Comparison of ENCODE assay signal across 10 mouse cellular contexts in genomic region chr8:4247951-4248540, GRCm38 (mm10). TPM values are rescaled to one million over a fixed set of nuclear protein-coding genes. Genes with fewer than 3 reads are reported as not detected.
DNase-seq lines count a peak whose midpoint lies in the region; ATAC-seq and TF ChIP-seq lines count a peak whose summit lies in the region.
"Had no signal": no experiment of that assay in that cellular context is flagged by ENCODE, and none has a peak within 500 bp of the region (broad histone marks: within the 10 kb centered on the region; RNA-seq: fewer than 3 reads in every experiment).

Gene Tgfbr3l, plus strand, starts transcription at chr8:4248214.

- peaks cover 3% of the 10 kb centered on the region; the same call in 1 of the 2 replicates for H3K27me3 ChIP-seq in heart, embryonic 11.5 days (ENCODE audit: control insufficient read depth, insufficient read depth, low read length)
- no peaks in the 10 kb centered on the region for H3K27me3 ChIP-seq in lung, embryonic 14.5 days (ENCODE audit: insufficient read depth, low read length)
- H3K27me3 ChIP-seq in limb, embryonic 10.5 days (ENCODE audit: low read depth, poor library complexity, severe bottlenecking), result 0 out of 2 replicates have a peak, but pooled peaks cover 10% of the 10 kb centered on the region

- no peak for DNase-seq in heart, postnatal 10 days
- DNase-seq in lung, embryonic 14.5 days, result no peak
- DNase-seq in lung, postnatal 36 days, result no peak
- peak; percentile 56 for DNase-seq in adrenal gland, adult 2 months
- no peak for DNase-seq in limb, embryonic 10.5 days (ENCODE audit: low spot score)
- no peak for DNase-seq in right cerebral cortex, adult 18-20 months
- DNase-seq: kidney, postnatal 36 days; lung, postnatal 14 days had no signal

- H3K27ac ChIP-seq in heart, embryonic 11.5 days (ENCODE audit: low read depth, low read length), result no peak within 1 kb of the TSS; the same call in 1 of the 2 replicates
- peak within 1 kb of the TSS; percentile 0; the same call in 1 of the 2 replicates for H3K27ac ChIP-seq in lung, embryonic 14.5 days (ENCODE audit: low read depth)
- peak within 1 kb of the TSS; percentile 59; the same call in 1 of the 2 replicates for H3K27ac ChIP-seq in limb, embryonic 10.5 days

- peaks cover 9% of the 10 kb centered on the region for H3K4me1 ChIP-seq in heart, embryonic 11.5 days (ENCODE audit: control insufficient read depth, insufficient read depth, low read length)
- H3K4me1 ChIP-seq in lung, embryonic 14.5 days (ENCODE audit: insufficient read depth), result 0 out of 2 replicates have a peak, but pooled peaks cover 3% of the 10 kb centered on the region
- H3K4me1 ChIP-seq in limb, embryonic 10.5 days, result peaks cover 24% of the 10 kb centered on the region

- peak within 1 kb of the TSS; percentile 53 for H3K4me2 ChIP-seq in heart, embryonic 11.5 days
- H3K4me2 ChIP-seq in lung, embryonic 14.5 days, result no peak within 1 kb of the TSS

- 83% methylated on average over 15 of the region's 15 CpGs for WGBS in heart, embryonic 11.5 days (ENCODE audit: insufficient replicate concordance)
- 66% methylated on average over 15 of the region's 15 CpGs for WGBS in lung, embryonic 14.5 days
- 84% methylated on average over 15 of the region's 15 CpGs for WGBS in limb, embryonic 10.5 days

- intact Hi-C loops in heart, postnatal 10 days (cut with DNase I), result no loop called here

- TF ChIP-seq CTCF in lung, embryonic 14.5 days (IDR thresholded peaks at IDR 0.05; ENCODE audit: low read depth), result no peak

- H3K9ac ChIP-seq in heart, embryonic 11.5 days (ENCODE audit: low read depth, low read length), result peak within 1 kb of the TSS; percentile 43; the same call in 1 of the 2 replicates
- H3K9ac ChIP-seq in lung, embryonic 14.5 days, result no peak within 1 kb of the TSS

- H3K4me3 ChIP-seq in heart, embryonic 11.5 days (ENCODE audit: low read depth, low read length), result no peak within 1 kb of the TSS
- no peak within 1 kb of the TSS for H3K4me3 ChIP-seq in lung, embryonic 14.5 days (ENCODE audit: low read depth, low read length)
- H3K4me3 ChIP-seq in limb, embryonic 10.5 days, result peak within 1 kb of the TSS; percentile 7; the same call in 1 of the 2 replicates

- peaks cover 28% of the 10 kb centered on the region for H3K36me3 ChIP-seq in heart, embryonic 11.5 days (ENCODE audit: control insufficient read depth, insufficient read depth, low read length)
- H3K36me3 ChIP-seq in lung, embryonic 14.5 days (ENCODE audit: insufficient read depth), result peaks cover 57% of the 10 kb centered on the region
- H3K36me3 ChIP-seq in limb, embryonic 10.5 days, result peaks cover 66% of the 10 kb centered on the region

- ATAC-seq in heart, embryonic 11.5 days (replicated peaks; ENCODE audit: insufficient number of reproducible peaks, low FRiP score, low TSS enrichment), result no peak
- no peak for ATAC-seq in lung, embryonic 14.5 days (ENCODE audit: insufficient read depth)
- no peak for ATAC-seq in CD4-positive, CD25-positive, alpha-beta regulatory T cell, adult 4 months

- H3K9me3 ChIP-seq in heart, embryonic 11.5 days (replicated peaks; ENCODE audit: control insufficient read depth, low read length), result no peaks in the 10 kb centered on the region
- no peaks in the 10 kb centered on the region for H3K9me3 ChIP-seq in lung, embryonic 14.5 days (ENCODE audit: low read depth, low read length)
- no peaks in the 10 kb centered on the region for H3K9me3 ChIP-seq in limb, embryonic 10.5 days (replicated peaks)

RNA-seq across cellular contexts. Expression of gene Tgfbr3l, which starts in this region (rescaled TPM):
- polyA plus RNA-seq in heart, embryonic 11.5 days (2014; fragmentation: Nextera tagmentation; extraction: Ambion mirVana), result 2.5 and 2.9 TPM in 2 replicates
- 1 to 10 TPM; 4.5 to 6.7 TPM for total RNA-seq in heart, postnatal 10 days (2021)
- polyA plus RNA-seq in lung, embryonic 14.5 days (2014; fragmentation: Nextera tagmentation; extraction: Ambion mirVana), result 2.0 and 3.2 TPM in 2 replicates
- 10 to 100 TPM in 1 of 2 experiments, 1 to 10 TPM in 1; 8.2 to 11.4 TPM for total RNA-seq in adrenal gland, adult 2 months (2021)
- 207 and 268 TPM in 2 replicates for polyA plus RNA-seq in adrenal gland, adult 2 months (2012; rRNA removed)
- polyA plus RNA-seq in limb, embryonic 10.5 days (2016; fragmentation: Nextera tagmentation; extraction: Ambion mirVana), result 2.8 and 3.3 TPM in 2 replicates
- polyA plus RNA-seq in CD4-positive, CD25-positive, alpha-beta regulatory T cell, adult 4 months (2017; shearing (Covaris generic)), result 1 to 10 TPM; 7.2 to 9.6 TPM

Comparison
In these comparisons a context has a peak if more than half of its experiments do, and no peak if none do; other contexts are left out.
1. RNA of gene Tgfbr3l (polyA plus RNA-seq): 207 to 268 TPM in adrenal gland, adult 2 months; 7.2 to 9.6 TPM in CD4-positive, CD25-positive, alpha-beta regulatory T cell, adult 4 months, 2.8 to 3.3 TPM in limb, embryonic 10.5 days, 2.5 to 2.9 TPM in heart, embryonic 11.5 days and 2.0 to 3.2 TPM in lung, embryonic 14.5 days; every median in the first group is over 10 times any median in the second.